Mouse (Mus musculus) forebrain, postnatal 0 days (tissue): Measurements from ENCODE around the gene Capn8. TPM values are rescaled to one million over a fixed set of nuclear protein-coding genes. Genes with fewer than 3 reads are reported as not detected.

ENCODE experiments used
- ATAC-seq: fragments of 200-750 bp; cut with Nextera tagmentation; 2 replicates; pipeline ENCODE4 v1.8.0; 2017; ENCODE audit warnings: mild to moderate bottlenecking, moderate library complexity
- DNase-seq: peaks from one replicate; pipeline ENCODE4 v3.0.0-alpha.2; 2015
- H3K27ac ChIP-seq: fragments of 300-500 bp; sonication (generic); 2 replicates; pipeline ENCODE4 v1.5.1; 2014; ENCODE audit warnings: low read depth, mild to moderate bottlenecking, antibody characterized with exemption, low read length, moderate library complexity, mixed read lengths
- H3K27me3 ChIP-seq: fragments of 300-500 bp; sonication (generic); 2 replicates; pipeline ENCODE4 v1.6.1; 2014; ENCODE audit warnings: mild to moderate bottlenecking, low read length, mixed read lengths; ENCODE audit not compliant: insufficient read depth
- H3K36me3 ChIP-seq: fragments of 300-500 bp; sonication (generic); 2 replicates; pipeline ENCODE4 v1.6.1; 2014; ENCODE audit warnings: mild to moderate bottlenecking, moderate library complexity; ENCODE audit not compliant: insufficient read depth
- H3K4me1 ChIP-seq: fragments of 300-500 bp; sonication (generic); 2 replicates; pipeline ENCODE4 v1.6.1; 2014; ENCODE audit warnings: antibody characterized with exemption; ENCODE audit not compliant: insufficient read depth
- H3K4me2 ChIP-seq: fragments of 300-500 bp; sonication (generic); 2 replicates; pipeline ENCODE4 v1.6.1; 2014; ENCODE audit warnings: low read depth, mild to moderate bottlenecking, moderate library complexity
- H3K4me3 ChIP-seq: fragments of 300-500 bp; sonication (generic); 2 replicates; pipeline ENCODE4 v1.5.1; 2014; ENCODE audit warnings: low read depth, low read length, mixed read lengths
- H3K9ac ChIP-seq: fragments of 300-500 bp; sonication (generic); 2 replicates; pipeline ENCODE4 v1.6.1; 2014; ENCODE audit warnings: mild to moderate bottlenecking
- H3K9me3 ChIP-seq: fragments of 300-500 bp; sonication (generic); 2 replicates; pipeline ENCODE4 v1.6.1; 2016; ENCODE audit warnings: low read length
- CTCF ChIP-seq: sonication (generic); IDR thresholded peaks from 2 replicates; pipeline ENCODE4 v1.5.1; 2016; ENCODE audit warnings: antibody characterized with exemption, control low read depth, low read depth
- WGBS: fragments of 180-500 bp; shearing (Covaris S2); extraction: QIAGEN DNeasy Blood & Tissue Kit; methylation state at CpG from one replicate; pipeline ENCODE4 v1.1.7; 2014; 5-methylcytosine and 5-hydroxymethylcytosine counted together
- polyA plus RNA-seq: library from polyadenylated mRNA; unstranded; fragments of >200 nt; fragmentation: Nextera tagmentation; extraction: Ambion mirVana; gene quantifications from 2 replicates; pipeline ENCODE4 v1.2.1, GENCODE M21; 2015
- total RNA-seq: library from RNA; depleted of rRNA; stranded (reverse); fragments of >200 nt; gene quantifications from 2 replicates; pipeline ENCODE4 v1.2.3, GENCODE M21; 2014

Gene Capn8
- total and polyA plus RNA-seq, 2 experiments from 2014 or later, result 0.12 TPM; not detected in 1

- peak; percentile 87 for ATAC-seq
- no peak overlapping the region for H3K9ac ChIP-seq
- no peaks in the 10 kb centered on the region for H3K36me3 ChIP-seq
- H3K4me2 ChIP-seq, result peak overlapping the region; percentile 16; the same call in 1 of the 2 replicates
- TF ChIP-seq CTCF, result no peak
- WGBS, result 19% methylated on average over 16 of the region's 16 CpGs
- no peak overlapping the region for H3K27ac ChIP-seq
- H3K4me1 ChIP-seq, result no peaks in the 10 kb centered on the region
- H3K27me3 ChIP-seq, result no peaks in the 10 kb centered on the region
- H3K4me3 ChIP-seq, result no peak overlapping the region
- H3K9me3 ChIP-seq, result no peaks in the 10 kb centered on the region
- peak; percentile 74 for DNase-seq
These were observed 53.6 kb downstream of the Capn8 start for GRCm38 (mm10) chr1:182618200-182618947.

DNA sequence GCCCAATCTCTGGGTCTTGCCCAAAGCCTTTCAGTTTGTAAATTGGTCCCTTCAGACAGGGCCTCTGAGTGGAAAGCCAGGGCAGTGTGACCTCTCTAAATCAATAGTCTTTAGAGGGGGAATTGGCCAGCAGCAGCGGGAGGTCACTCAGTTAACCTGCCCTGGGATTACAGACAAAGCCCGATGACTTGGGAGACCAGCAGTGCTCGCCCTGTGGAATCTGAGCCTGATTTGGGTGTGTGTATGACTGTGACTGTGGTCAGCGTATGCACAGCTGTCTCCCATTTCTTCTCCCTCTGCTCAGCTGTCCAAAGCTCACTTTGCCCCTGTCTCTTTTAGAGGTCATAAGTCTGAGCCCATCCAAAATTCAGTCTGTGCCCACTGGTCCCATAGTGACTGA is 55.7 kb downstream of the Capn8 start:
- H3K4me1 ChIP-seq, result no peaks in the 10 kb centered on the region
- H3K27me3 ChIP-seq, result no peaks in the 10 kb centered on the region
- no peaks in the 10 kb centered on the region for H3K36me3 ChIP-seq
- no peak overlapping the region for H3K4me3 ChIP-seq
- H3K4me2 ChIP-seq, result no peak overlapping the region
- DNase-seq (no peak), ATAC-seq (no peak)
- WGBS, result 44% methylated on average over 4 of the region's 4 CpGs
- TF ChIP-seq CTCF, result no peak
- no peaks in the 10 kb centered on the region for H3K9me3 ChIP-seq
- no peak overlapping the region for H3K27ac ChIP-seq
- H3K9ac ChIP-seq, result no peak overlapping the region

GRCm38 (mm10) chr1:182621256-182621655 is 56.4 kb downstream of the Capn8 start:
- Histone ChIP-seq H3K9me3 (no peaks in the 10 kb centered on the region), H3K4me2 (no peak overlapping the region), H3K27me3 (no peaks in the 10 kb centered on the region), H3K9ac (no peak overlapping the region), H3K27ac (no peak overlapping the region), H3K4me1 (no peaks in the 10 kb centered on the region), H3K36me3 (no peaks in the 10 kb centered on the region), H3K4me3 (no peak overlapping the region)
- no peak for DNase-seq
- WGBS, result 90% methylated on average over 8 of the region's 8 CpGs
- TF ChIP-seq CTCF, result no peak
- ATAC-seq, result no peak

DNA sequence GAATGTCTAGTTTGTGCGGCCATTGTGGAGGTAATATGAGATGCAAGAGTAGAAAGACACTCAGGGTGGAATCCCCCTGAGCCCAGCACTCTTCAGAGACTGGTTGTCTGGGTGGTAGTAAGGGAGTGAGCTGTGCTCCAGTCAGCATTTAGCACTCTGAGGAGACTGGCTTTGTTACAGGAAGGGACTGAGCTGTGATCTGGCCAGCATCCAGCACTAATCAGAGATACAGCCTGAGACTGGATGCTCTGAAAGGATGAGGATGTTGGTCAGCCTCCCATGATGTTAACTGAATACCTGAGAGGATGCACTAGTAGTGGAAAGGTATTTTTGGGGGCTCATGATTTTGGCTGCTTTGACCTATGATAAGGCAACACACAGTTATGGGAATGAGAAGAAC is 61.4 kb downstream of the Capn8 start:
- H3K36me3 ChIP-seq, result no peaks in the 10 kb centered on the region
- H3K27me3 ChIP-seq, result no peaks in the 10 kb centered on the region
- H3K27ac ChIP-seq, result no peak overlapping the region
- H3K4me3 ChIP-seq, result no peak overlapping the region
- no peaks in the 10 kb centered on the region for H3K4me1 ChIP-seq
- TF ChIP-seq CTCF, result no peak
- H3K9ac ChIP-seq, result no peak overlapping the region
- H3K9me3 ChIP-seq, result no peaks in the 10 kb centered on the region
- WGBS, result 66% methylated on average over 1 of the region's 1 CpGs
- no peak for ATAC-seq
- no peak for DNase-seq
- no peak overlapping the region for H3K4me2 ChIP-seq

- no peaks in the 10 kb centered on the region for H3K36me3 ChIP-seq
- no peak for TF ChIP-seq CTCF
- WGBS, result 94% methylated on average over 4 of the region's 4 CpGs
- DNase-seq (no peak), ATAC-seq (no peak)
- no peak overlapping the region for H3K27ac ChIP-seq
- no peak overlapping the region for H3K4me3 ChIP-seq
- no peaks in the 10 kb centered on the region for H3K27me3 ChIP-seq
- no peaks in the 10 kb centered on the region for H3K9me3 ChIP-seq
- H3K9ac ChIP-seq, result no peak overlapping the region
- H3K4me2 ChIP-seq, result no peak overlapping the region
- H3K4me1 ChIP-seq, result no peaks in the 10 kb centered on the region
These were observed 64.4 kb downstream of the Capn8 start for GRCm38 (mm10) chr1:182629228-182629627.

DNA sequence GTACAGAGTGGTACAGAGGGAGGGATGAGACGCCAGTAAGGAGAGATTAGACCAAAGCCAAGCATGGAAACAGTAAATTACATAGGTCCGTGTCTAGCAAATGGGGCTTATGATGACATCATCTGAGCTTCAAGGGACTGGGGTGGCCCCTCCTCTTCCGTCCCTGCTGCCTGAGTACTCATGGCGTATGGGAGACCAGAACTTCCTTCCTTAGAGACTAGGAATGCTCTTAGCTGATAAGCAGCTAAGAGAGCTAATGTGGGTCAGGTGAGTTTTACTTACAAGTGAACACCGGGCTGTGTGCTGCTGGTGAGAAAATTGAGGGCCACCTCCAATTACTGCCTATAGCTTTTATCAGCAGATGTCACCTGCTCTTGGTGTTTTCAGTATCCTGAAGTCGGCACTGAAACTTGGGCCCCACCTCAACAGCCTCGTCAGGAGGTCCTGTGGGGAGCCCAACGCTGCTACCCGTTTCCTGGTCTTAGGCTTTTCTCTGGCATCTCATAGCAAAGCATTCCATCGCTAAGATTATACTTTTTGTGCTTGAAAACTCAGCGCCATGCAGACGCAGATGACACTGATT is 69.0 kb downstream of the Capn8 start:
- Histone ChIP-seq H3K9me3 (no peaks in the 10 kb centered on the region), H3K27me3 (no peaks in the 10 kb centered on the region), H3K9ac (no peak overlapping the region), H3K4me3 (no peak overlapping the region), H3K4me1 (no peaks in the 10 kb centered on the region), H3K27ac (no peak overlapping the region), H3K4me2 (no peak overlapping the region), H3K36me3 (no peaks in the 10 kb centered on the region)
- ATAC-seq (no peak), DNase-seq (no peak)
- WGBS, result 82% methylated on average over 12 of the region's 12 CpGs
- TF ChIP-seq CTCF, result no peak

- no peaks in the 10 kb centered on the region for H3K9me3 ChIP-seq
- no peak for TF ChIP-seq CTCF
- no peaks in the 10 kb centered on the region for H3K27me3 ChIP-seq
- no peak overlapping the region for H3K4me3 ChIP-seq
- no peak overlapping the region for H3K27ac ChIP-seq
- 31% methylated on average over 7 of the region's 7 CpGs for WGBS
- ATAC-seq, result no peak
- H3K4me2 ChIP-seq, result no peak overlapping the region
- peak; percentile 29 for DNase-seq
- H3K9ac ChIP-seq, result no peak overlapping the region
- H3K36me3 ChIP-seq, result no peaks in the 10 kb centered on the region
- no peaks in the 10 kb centered on the region for H3K4me1 ChIP-seq
These were observed 74.2 kb downstream of the Capn8 start for GRCm38 (mm10) chr1:182639016-182639415.
